Mouse (Mus musculus) right cerebral cortex, postnatal 14 days (tissue): ENCODE results near the gene Pbx3.
A peak's percentile ranks its signal among the peaks of the same experiment; 100 is the strongest.

Experiments used
- DNase-seq: peaks from one replicate; pipeline ENCODE4 v3.0.0; 2022

Gene Pbx3

DNA sequence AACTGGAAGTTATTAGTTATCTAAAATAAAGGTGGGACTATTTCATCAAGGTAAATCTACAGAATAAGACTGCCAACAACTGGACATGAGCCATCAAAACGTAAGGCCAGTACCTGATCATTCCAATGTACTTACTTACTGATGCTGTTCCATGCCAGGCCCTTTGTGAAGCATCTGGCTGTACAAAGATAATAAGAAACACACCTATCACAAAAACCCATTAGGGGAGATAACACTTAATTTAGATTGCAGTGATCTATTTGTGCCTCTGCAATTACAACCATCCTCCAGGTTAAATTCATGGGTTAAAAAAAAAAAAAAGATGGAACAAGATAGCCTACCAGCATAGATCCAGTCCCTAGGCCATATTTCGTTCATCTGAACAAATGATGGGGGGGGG is 88.7 kb downstream of the Pbx3 start:
- DNase-seq = no peak

GRCm38 (mm10) chr2:34280996-34281395 is 91.9 kb downstream of the Pbx3 start:
- no peak for DNase-seq

- no peak for DNase-seq
Measured at GRCm38 (mm10) chr2:34279726-34280125, 93.2 kb downstream of the Pbx3 start.

DNA sequence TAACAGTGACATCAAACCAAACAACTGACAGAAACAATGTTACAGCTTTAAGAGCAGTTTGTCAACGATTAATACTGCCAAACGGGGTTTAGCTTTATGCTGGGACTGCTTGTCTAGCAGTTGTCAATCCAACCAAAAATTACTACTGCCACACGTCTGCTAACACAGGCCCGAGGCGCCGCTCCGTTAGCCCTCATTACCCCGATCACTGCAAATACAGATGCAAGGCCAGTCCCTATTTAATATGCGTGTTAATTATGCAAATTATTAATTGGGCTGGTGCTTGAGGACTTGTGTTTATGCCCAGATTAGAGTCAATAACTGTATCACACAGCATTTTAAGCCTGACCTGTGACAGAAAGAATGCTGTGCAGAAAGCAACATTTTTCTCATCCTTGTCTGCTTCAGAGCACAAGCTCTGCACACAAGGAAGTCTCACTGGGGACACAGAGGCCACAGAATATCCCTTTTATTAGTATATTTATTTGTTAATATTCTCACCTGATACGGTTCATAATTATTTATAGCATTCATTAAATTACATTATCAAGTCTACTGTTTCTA is 97.2 kb downstream of the Pbx3 start:
- DNase-seq = no peak

DNA sequence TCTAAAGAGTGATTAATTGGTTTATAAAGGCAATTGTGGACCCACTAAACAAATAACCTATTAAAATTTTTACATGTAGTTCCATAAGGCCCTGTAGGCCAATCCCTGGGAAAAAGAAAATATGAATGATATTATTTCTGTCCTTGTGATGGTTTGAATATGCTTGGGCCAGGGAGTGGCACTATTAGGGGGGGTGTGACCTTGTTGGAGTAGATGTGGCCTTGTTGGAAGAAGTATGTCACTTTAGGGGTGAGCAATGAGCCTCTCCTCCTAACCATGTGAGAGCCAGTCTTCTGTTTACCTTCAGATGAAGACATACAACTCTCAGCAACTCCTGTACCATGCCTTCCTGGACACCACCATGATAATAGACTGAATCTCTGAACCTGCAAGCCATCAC is 110.9 kb downstream of the Pbx3 start:
- no peak for DNase-seq

DNA sequence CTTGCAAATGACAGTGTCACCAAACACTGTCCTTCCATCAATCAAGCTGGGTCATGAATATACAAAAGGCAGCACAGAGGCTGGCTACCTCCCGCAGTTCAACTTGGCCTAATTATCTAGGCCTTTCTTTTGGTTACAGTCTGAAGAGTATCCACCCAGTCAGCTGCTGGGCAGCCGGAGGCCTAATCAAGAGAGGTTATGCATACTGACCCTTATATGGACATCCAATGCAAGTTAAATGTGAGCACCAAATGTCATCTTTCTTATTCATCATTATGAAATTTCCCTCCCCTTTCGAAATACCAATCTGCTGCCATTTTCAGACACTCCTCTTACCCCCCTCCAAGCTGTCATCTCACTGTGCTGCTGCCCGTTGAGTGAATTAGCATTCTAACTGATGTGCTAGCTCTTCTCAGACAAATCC is 112.3 kb downstream of the Pbx3 start:
- no peak for DNase-seq

GRCm38 (mm10) chr2:34258256-34258655 is 114.7 kb downstream of the Pbx3 start:
- DNase-seq = no peak

DNA sequence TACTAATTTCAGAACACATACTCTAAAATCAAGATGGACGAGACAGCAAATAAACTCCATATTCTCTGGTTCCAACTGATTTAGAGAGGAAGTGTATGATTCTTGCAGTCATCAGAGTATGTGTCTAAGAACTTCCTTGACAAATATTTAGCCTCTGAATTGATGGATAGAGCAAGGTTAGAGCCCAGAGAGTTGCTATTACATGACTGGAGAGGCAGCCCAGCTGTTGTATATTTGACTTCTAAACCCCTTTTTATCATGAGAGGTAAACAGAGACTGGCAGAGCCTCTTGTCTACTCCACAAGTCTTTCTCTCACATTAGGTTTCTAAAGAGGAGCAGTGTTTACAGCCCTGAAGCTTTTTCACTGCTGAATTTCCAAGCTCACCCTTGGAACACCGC is 115.3 kb downstream of the Pbx3 start:
- no peak for DNase-seq

DNA sequence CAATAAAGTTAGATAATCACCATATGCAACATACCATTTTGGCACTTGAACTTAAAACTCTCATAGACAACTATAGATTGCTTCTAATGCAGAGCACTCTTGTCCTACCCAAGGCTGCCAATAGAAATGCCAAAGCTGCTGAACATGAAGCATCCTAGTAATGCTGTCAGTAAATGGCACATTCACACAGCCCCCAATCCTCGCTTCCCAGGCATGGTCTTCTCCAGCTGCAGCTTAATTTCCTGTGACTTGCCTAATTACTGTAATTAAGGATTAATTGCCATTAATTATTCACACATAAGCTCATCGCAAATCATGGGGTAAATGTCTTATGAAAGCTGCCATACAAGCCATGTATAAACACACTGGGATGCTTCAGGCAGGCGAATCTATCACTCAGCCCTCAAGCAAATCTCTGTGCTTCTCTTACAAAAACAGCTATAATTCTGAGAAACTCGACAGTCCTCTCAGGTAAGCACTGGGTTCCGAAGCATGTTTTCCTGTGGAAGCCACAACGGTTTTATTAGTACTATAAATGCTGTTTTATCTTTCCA is 116.9 kb downstream of the Pbx3 start:
- DNase-seq = no peak

DNA sequence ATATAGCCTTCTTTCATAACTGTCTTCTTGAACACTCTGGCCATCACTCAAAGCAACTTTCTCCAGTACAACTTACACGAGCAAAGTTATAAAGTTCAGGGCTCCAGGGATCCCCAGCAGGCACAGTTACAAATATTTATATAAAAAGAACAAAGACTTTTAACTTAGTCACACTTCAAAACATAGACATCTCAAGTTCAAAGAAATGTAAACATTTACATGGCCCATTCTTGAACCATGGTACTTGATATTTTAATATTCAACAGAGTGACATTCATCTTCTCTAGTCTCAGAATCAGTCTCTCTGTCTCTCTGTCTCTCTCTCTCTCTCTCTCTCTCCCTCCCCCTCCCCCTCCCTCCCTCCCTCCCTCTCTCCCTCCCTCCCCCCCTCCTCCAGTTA is 119.3 kb downstream of the Pbx3 start:
- DNase-seq = no peak

DNA sequence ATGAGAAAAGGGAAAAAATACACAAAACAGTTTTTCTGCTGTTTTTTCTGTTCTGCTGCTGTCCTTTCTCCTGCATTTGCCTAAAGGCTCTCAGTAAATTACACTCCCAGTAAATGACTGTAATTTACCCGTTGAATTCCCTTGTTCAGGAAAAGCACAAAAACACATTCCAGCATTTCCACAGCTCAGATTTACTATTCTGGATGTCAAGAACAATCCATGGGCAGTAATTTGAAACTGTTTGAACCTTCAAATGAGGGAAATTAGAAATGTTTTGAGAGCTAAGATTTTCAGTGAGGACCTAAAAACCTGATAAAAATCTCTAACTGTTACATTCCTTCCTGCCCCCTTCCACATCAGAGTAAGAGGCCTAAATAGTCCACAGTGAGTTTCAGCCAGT is 119.8 kb downstream of the Pbx3 start:
- no peak for DNase-seq

- DNase-seq = no peak
Measured at GRCm38 (mm10) chr2:34252286-34252685, 120.7 kb downstream of the Pbx3 start.

- DNase-seq = no peak
Measured at GRCm38 (mm10) chr2:34249961-34250658, 122.8 kb downstream of the Pbx3 start.

DNA sequence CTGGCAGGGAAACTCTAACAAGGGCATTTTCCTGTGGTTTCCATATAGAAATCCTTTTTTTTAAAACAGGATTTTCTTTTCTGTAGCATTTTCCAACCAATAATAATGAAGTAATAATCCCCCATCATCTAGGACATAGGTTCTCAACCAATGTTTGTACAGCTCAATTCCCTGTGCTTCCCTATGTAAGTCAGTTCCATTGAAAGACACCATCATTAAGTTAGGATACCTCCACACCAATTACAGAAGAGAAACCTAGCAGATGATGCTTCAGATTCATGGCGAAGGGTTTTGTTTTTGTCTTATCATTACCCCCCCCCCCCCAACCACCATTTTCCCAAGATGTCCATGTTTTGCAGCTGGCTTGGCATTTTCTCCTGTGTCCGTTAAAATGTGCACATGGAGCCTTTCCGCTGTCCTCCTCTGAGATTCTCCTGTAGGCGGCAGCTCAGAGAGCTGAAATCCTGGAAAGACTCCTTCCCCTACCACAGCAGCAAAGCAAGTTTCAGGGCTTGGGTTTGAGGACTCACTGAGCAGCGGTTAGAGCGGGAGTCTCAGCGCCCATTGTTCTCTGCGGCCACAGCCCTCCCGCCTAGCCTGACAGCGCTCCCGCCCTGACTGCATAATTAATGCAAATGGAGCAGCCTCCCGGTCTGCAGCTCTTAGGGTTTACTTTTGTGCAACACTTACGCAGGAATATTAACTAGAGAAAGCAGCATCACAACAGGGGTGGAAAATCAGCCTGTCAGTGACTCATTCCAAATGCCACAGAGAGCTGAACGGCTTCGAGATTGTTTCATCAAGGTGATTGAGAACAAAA is 123.6 kb downstream of the Pbx3 start:
- peak; percentile 32 for DNase-seq

DNA sequence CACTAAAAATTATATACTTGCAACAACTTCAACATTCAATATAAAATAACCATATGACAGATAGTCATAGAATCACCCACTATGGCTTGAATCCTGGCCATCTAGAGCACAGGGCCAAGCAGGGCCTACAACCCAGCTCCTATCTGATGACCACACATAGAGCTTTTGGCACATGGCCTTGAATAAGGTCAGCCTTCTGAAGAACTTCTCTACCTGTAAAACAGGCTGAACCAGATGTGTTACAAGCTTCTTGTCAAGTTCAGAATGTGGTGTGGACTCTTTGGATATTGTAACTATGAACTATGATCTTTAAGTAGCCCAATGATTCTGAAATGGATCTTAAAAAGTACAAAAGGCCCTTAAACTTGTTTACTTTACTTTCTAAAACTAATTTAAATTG is 132.1 kb downstream of the Pbx3 start:
- no peak for DNase-seq

DNA sequence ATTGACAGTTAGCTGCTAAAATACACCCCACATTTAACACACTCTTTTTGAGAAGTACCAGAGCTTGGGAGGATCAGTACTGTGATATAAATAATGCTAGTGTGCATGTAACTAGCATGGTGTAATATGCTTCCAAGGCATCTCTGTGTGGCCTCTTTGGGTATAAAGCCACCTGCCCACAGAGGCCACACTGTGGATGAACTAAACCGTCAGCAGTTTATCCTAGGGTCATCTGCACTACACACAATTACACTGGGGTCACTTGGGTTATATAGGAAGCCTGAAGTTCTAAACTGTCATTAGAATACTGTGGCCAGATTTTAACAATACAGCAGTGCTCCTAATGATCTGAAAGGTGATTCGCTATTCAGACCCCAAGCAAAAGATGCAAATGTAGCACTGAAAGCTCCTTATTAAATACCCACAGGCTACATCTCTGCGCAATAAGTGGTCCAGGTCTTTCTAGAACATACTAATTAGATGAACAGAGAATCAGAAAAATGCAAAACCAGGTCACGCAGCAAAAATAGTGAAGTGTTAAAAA is 133.6 kb downstream of the Pbx3 start:
- no peak for DNase-seq

DNA sequence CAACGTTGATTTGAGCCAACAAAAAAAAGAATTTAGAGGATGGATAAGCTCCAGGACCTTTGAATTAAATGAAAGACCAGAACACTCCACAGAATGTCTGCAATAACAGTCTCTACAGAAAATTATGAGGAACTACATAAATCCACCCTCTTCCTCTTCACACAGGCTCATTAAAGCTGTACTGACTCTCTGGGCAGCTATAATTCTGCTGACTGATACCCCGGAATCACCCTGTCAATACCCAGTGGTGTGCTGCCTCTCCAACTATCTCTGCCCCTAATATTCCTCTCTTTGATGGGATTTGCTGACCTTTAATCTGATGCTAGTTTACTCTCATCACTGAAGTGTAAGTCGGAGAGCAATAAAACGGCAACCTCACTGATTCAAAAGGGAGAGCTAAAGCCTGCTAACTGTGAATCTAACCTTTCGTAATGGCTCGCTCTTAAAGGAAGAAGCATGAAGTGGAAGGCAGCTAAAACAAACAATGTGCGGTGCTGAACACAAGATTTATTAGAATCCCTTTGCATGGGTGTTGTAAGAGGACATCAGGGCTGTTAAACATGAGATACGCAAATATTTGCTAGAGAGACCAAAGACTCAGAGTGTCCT is 137.4 kb downstream of the Pbx3 start:
- DNase-seq = no peak

- DNase-seq = no peak
Measured at GRCm38 (mm10) chr2:34234274-34234673, 138.7 kb downstream of the Pbx3 start.

DNA sequence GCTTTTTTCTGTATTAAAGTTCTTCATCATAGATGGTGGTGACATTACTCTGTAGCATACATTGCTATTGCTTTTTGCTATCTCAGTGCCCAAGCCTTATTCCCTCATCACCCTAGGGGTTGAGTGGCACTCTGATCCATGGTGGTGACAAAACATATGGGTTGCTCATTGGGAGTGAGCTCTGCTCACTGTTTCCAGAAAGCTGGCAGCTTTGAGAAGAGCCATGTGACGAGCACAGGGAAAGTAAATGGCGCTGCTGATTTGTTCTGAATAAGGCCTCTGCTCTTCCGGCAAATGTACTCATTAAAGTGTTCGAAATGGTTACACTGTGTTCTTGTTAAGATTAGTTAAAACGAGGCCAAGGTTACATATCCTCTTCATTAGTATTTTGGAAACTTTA is 139.7 kb downstream of the Pbx3 start:
- DNase-seq = no peak

GRCm38 (mm10) chr2:34227688-34228087 is 145.3 kb downstream of the Pbx3 start:
- DNase-seq = no peak

- no peak for DNase-seq
Measured at GRCm38 (mm10) chr2:34225470-34225869, 147.5 kb downstream of the Pbx3 start.

DNA sequence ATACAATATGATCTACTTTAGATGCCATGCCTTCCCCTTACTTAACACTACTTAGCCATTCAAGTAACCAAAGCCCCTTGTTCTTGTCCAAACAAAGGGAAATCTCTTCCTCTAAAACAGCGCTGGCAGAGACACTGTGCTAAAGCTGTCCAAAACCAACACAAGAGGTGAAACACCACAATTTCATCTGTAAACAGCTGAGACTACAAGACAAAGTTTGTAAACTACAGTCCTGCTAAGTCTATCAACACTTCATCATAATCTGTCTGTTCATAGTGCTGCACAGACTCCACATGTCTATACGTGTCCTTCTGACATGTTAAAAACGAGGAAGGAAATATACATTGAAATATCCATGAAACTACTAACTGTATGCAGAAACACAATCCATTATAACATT is 151.5 kb downstream of the Pbx3 start:
- no peak for DNase-seq

DNA sequence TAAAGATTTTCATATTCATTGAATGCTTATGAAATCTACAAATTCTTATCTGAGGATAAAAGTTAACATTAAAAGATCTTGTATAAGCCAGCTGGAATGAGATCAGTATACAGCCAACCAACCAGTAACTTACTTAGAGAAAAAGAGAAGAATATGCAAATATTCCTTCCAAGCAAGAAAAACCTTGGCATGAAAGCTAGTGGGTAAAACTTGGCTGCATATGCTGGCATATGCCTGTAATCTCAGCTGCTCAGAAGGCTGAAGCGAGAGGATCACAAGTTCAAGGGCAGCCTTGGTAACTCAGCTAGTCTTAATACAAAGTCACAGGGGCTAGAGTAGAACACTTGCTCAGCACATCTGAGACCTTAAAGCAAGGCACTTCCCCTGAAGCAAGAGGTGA is 153.8 kb downstream of the Pbx3 start:
- no peak for DNase-seq
